Mouse (Mus musculus) liver, embryonic 13.5 days (tissue): ENCODE measurements around the gene Tmem38b. TPM values are rescaled to one million over a fixed set of nuclear protein-coding genes. Genes with fewer than 3 reads are reported as not detected.

ENCODE experiments used
- ATAC-seq: fragments of 200-750 bp; cut with Nextera tagmentation; 2 replicates; pipeline ENCODE4 v1.8.0; 2017; ENCODE audit warnings: low read depth, mild to moderate bottlenecking, moderate number of reproducible peaks, moderate library complexity
- DNase-seq: peaks from one replicate; pipeline ENCODE4 v3.0.0; 2022
- H3K27ac ChIP-seq: fragments of 300-500 bp; sonication (generic); 2 replicates; pipeline ENCODE4 v1.5.1; 2015; ENCODE audit warnings: moderate library complexity, mild to moderate bottlenecking, inconsistent platforms
- H3K27me3 ChIP-seq: fragments of 300-500 bp; sonication (generic); 2 replicates; pipeline ENCODE4 v1.6.1; 2015; ENCODE audit warnings: mild to moderate bottlenecking, inconsistent platforms
- H3K36me3 ChIP-seq: fragments of 300-500 bp; sonication (generic); 2 replicates; pipeline ENCODE4 v1.6.1; 2015; ENCODE audit warnings: mild to moderate bottlenecking, inconsistent platforms
- H3K4me1 ChIP-seq: fragments of 300-500 bp; sonication (generic); replicated peaks from 2 replicates; pipeline ENCODE4 v1.6.1; 2015; ENCODE audit warnings: inconsistent platforms
- H3K4me2 ChIP-seq: fragments of 300-500 bp; sonication (generic); 2 replicates; pipeline ENCODE4 v1.6.1; 2015; ENCODE audit warnings: inconsistent platforms, mild to moderate bottlenecking, moderate library complexity
- H3K4me3 ChIP-seq: fragments of 300-500 bp; sonication (generic); replicated peaks from 2 replicates; pipeline ENCODE4 v1.5.1; 2015; ENCODE audit warnings: mild to moderate bottlenecking, inconsistent platforms
- H3K9ac ChIP-seq: fragments of 300-500 bp; sonication (generic); 2 replicates; pipeline ENCODE4 v1.6.1; 2015; ENCODE audit warnings: mild to moderate bottlenecking, inconsistent platforms
- H3K9me3 ChIP-seq: fragments of 300-500 bp; sonication (generic); replicated peaks from 2 replicates; pipeline ENCODE4 v1.6.1; 2016; ENCODE audit warnings: inconsistent platforms
- WGBS: fragments of 180-500 bp; shearing (Covaris S2); methylation state at CpG from one replicate; pipeline ENCODE4 v1.1.7; 2015; ENCODE audit not compliant: insufficient replicate concordance; 5-methylcytosine and 5-hydroxymethylcytosine counted together
- polyA plus RNA-seq: library from polyadenylated mRNA; unstranded; fragments of >200 nt; fragmentation: Nextera tagmentation; extraction: Ambion mirVana; gene quantifications from 2 replicates; pipeline ENCODE4 v1.2.1, GENCODE M21; 2015

The Tmem38b gene
- polyA plus RNA-seq, 1 experiment from 2014 or later, result 3.5 TPM

GRCm38 (mm10) chr4:53896150-53896833, 70.4 kb downstream of the Tmem38b start:
- ATAC-seq (no peak), DNase-seq (no peak)
- WGBS, result 61% methylated on average over 7 of the region's 7 CpGs
- H3K27me3 ChIP-seq, result no peaks in the 10 kb centered on the region
- no peak overlapping the region for H3K4me3 ChIP-seq
- no peak overlapping the region for H3K9ac ChIP-seq
- no peak overlapping the region for H3K4me2 ChIP-seq
- no peaks in the 10 kb centered on the region for H3K36me3 ChIP-seq
- no peaks in the 10 kb centered on the region for H3K9me3 ChIP-seq
- no peak overlapping the region for H3K27ac ChIP-seq
- no peaks in the 10 kb centered on the region for H3K4me1 ChIP-seq

GRCm38 (mm10) chr4:53900386-53900971, 74.6 kb downstream of the Tmem38b start:
- ATAC-seq, result no peak
- 20% methylated on average over 6 of the region's 6 CpGs for WGBS
- Histone ChIP-seq H3K36me3 (no peaks in the 10 kb centered on the region), H3K4me1 (no peaks in the 10 kb centered on the region), H3K9me3 (no peaks in the 10 kb centered on the region), H3K27ac (no peak overlapping the region), H3K4me3 (no peak overlapping the region), H3K9ac (no peak overlapping the region), H3K4me2 (no peak overlapping the region), H3K27me3 (no peaks in the 10 kb centered on the region)
- DNase-seq, result no peak

- no peaks in the 10 kb centered on the region for H3K36me3 ChIP-seq
Measured at GRCm38 (mm10) chr4:53904335-53904734, 78.5 kb downstream of the Tmem38b start.

GRCm38 (mm10) chr4:53905537-53905936, 79.7 kb downstream of the Tmem38b start:
- Histone ChIP-seq H3K27me3 (no peaks in the 10 kb centered on the region), H3K4me1 (no peaks in the 10 kb centered on the region), H3K9ac (no peak overlapping the region), H3K27ac (no peak overlapping the region), H3K4me3 (no peak overlapping the region), H3K36me3 (no peaks in the 10 kb centered on the region), H3K9me3 (no peaks in the 10 kb centered on the region), H3K4me2 (no peak overlapping the region)
- no peak for ATAC-seq
- no peak for DNase-seq
- WGBS, result 36% methylated on average over 6 of the region's 6 CpGs

More at GRCm38 (mm10) chr4:53904335-53904734, 78.5 kb downstream of the Tmem38b start:
- H3K27me3 ChIP-seq, result no peaks in the 10 kb centered on the region
- no peaks in the 10 kb centered on the region for H3K9me3 ChIP-seq
- no peak overlapping the region for H3K27ac ChIP-seq
- H3K4me1 ChIP-seq, result no peaks in the 10 kb centered on the region
- H3K9ac ChIP-seq, result no peak overlapping the region
- no peak for ATAC-seq
- no peak overlapping the region for H3K4me2 ChIP-seq
- H3K4me3 ChIP-seq, result no peak overlapping the region
- no peak for DNase-seq
- 65% methylated on average over 7 of the region's 7 CpGs for WGBS

- 62% methylated on average over 3 of the region's 3 CpGs for WGBS
Measured at GRCm38 (mm10) chr4:53907071-53907470, 81.2 kb downstream of the Tmem38b start.

More at GRCm38 (mm10) chr4:53907071-53907470, 81.2 kb downstream of the Tmem38b start:
- Histone ChIP-seq H3K9me3 (no peaks in the 10 kb centered on the region), H3K4me3 (no peak overlapping the region), H3K27me3 (no peaks in the 10 kb centered on the region), H3K4me1 (no peaks in the 10 kb centered on the region), H3K27ac (no peak overlapping the region), H3K36me3 (no peaks in the 10 kb centered on the region), H3K4me2 (no peak overlapping the region), H3K9ac (no peak overlapping the region)
- no peak for DNase-seq
- ATAC-seq, result no peak

Other genes starting within 250 kb of the Tmem38b start
- 1.1 and 1.9 TPM in 2 replicates for gene Fsd1l, start 194.6 kb upstream of the Tmem38b start, polyA plus RNA-seq
- 3.8 and 5.2 TPM in 2 replicates for gene Fktn, start 112.0 kb upstream of the Tmem38b start, polyA plus RNA-seq
- gene Tal2, start 46.3 kb upstream of the Tmem38b start, polyA plus RNA-seq, result not detected in 2 replicates